Mouse (Mus musculus): ENCODE data around the gene Atp1a3. TPM values are rescaled to one million over a fixed set of nuclear protein-coding genes. Genes with fewer than 3 reads are reported as not detected.

The Atp1a3 gene
- polyA plus RNA-seq, 1 experiment from 2014 or later = 429 TPM

- no peaks in the 10 kb centered on the region for H3K27me3 ChIP-seq (ENCODE audit: control insufficient read depth, insufficient read depth, low read length)
- ATAC-seq (ENCODE audit: low read depth) = peak; percentile 63; the same call in 1 of the 2 replicates
- H3K9me3 ChIP-seq (ENCODE audit: control insufficient read depth, low read length) = no peaks in the 10 kb centered on the region
- no peaks in the 10 kb centered on the region for H3K4me1 ChIP-seq (ENCODE audit: control insufficient read depth, insufficient read depth, low read length)
- no peak overlapping the region for H3K27ac ChIP-seq (ENCODE audit: low read depth, low read length)
- peaks cover 30% of the 10 kb centered on the region for H3K36me3 ChIP-seq (ENCODE audit: control insufficient read depth, insufficient read depth, low read length)
- H3K4me3 ChIP-seq (ENCODE audit: low read depth, low read length) = no peak overlapping the region
- WGBS = 37% methylated on average over 5 of the region's 5 CpGs
- no peak overlapping the region for H3K4me2 ChIP-seq (ENCODE audit: low read depth, low read length)
- H3K9ac ChIP-seq (replicated peaks; ENCODE audit: low read depth, low read length) = no peak overlapping the region
Measured at GRCm38 (mm10) chr7:25030032-25030753, 24.4 kb upstream of the Atp1a3 start.

GRCm38 (mm10) chr7:25026452-25026851 is 20.7 kb upstream of the Atp1a3 start:
- peaks cover 44% of the 10 kb centered on the region for H3K36me3 ChIP-seq (ENCODE audit: control insufficient read depth, insufficient read depth, low read length)

GRCm38 (mm10) chr7:25025855-25026439 is 20.2 kb upstream of the Atp1a3 start:
- no peaks in the 10 kb centered on the region for H3K9me3 ChIP-seq (ENCODE audit: control insufficient read depth, low read length)
- 59% methylated on average over 10 of the region's 10 CpGs for WGBS
- no peaks in the 10 kb centered on the region for H3K27me3 ChIP-seq (ENCODE audit: control insufficient read depth, insufficient read depth, low read length)
- no peak overlapping the region for H3K4me3 ChIP-seq (ENCODE audit: low read depth, low read length)
- peaks cover 49% of the 10 kb centered on the region for H3K36me3 ChIP-seq (ENCODE audit: control insufficient read depth, insufficient read depth, low read length)
- H3K27ac ChIP-seq (ENCODE audit: low read depth, low read length) = no peak overlapping the region
- no peak overlapping the region for H3K4me2 ChIP-seq (ENCODE audit: low read depth, low read length)
- no peaks in the 10 kb centered on the region for H3K4me1 ChIP-seq (ENCODE audit: control insufficient read depth, insufficient read depth, low read length)
- no peak for ATAC-seq (ENCODE audit: low read depth)
- no peak overlapping the region for H3K9ac ChIP-seq (replicated peaks; ENCODE audit: low read depth, low read length)

More at GRCm38 (mm10) chr7:25026452-25026851, 20.7 kb upstream of the Atp1a3 start:
- H3K9ac ChIP-seq (replicated peaks; ENCODE audit: low read depth, low read length) = no peak overlapping the region
- no peak overlapping the region for H3K27ac ChIP-seq (ENCODE audit: low read depth, low read length)
- H3K4me1 ChIP-seq (ENCODE audit: control insufficient read depth, insufficient read depth, low read length) = no peaks in the 10 kb centered on the region
- ATAC-seq (ENCODE audit: low read depth) = no peak
- H3K4me2 ChIP-seq (ENCODE audit: low read depth, low read length) = no peak overlapping the region
- H3K27me3 ChIP-seq (ENCODE audit: control insufficient read depth, insufficient read depth, low read length) = no peaks in the 10 kb centered on the region
- H3K9me3 ChIP-seq (ENCODE audit: control insufficient read depth, low read length) = no peaks in the 10 kb centered on the region
- no peak overlapping the region for H3K4me3 ChIP-seq (ENCODE audit: low read depth, low read length)
- WGBS = 69% methylated on average over 7 of the region's 7 CpGs

GRCm38 (mm10) chr7:25011592-25011991 is 5.8 kb upstream of the Atp1a3 start:
- H3K4me1 ChIP-seq (ENCODE audit: control insufficient read depth, insufficient read depth, low read length) = peaks cover 36% of the 10 kb centered on the region
- H3K4me3 ChIP-seq (ENCODE audit: low read depth, low read length) = no peak overlapping the region
- no peaks in the 10 kb centered on the region for H3K9me3 ChIP-seq (ENCODE audit: control insufficient read depth, low read length)
- H3K36me3 ChIP-seq (ENCODE audit: control insufficient read depth, insufficient read depth, low read length) = peaks cover 25% of the 10 kb centered on the region
- no peak for ATAC-seq (ENCODE audit: low read depth)
- H3K27ac ChIP-seq (ENCODE audit: low read depth, low read length) = no peak overlapping the region
- H3K27me3 ChIP-seq (ENCODE audit: control insufficient read depth, insufficient read depth, low read length) = no peaks in the 10 kb centered on the region
- no peak overlapping the region for H3K4me2 ChIP-seq (ENCODE audit: low read depth, low read length)
- H3K9ac ChIP-seq (replicated peaks; ENCODE audit: low read depth, low read length) = no peak overlapping the region
- 70% methylated on average over 7 of the region's 7 CpGs for WGBS

GRCm38 (mm10) chr7:25010090-25010913 is 4.5 kb upstream of the Atp1a3 start:
- no peaks in the 10 kb centered on the region for H3K27me3 ChIP-seq (ENCODE audit: control insufficient read depth, insufficient read depth, low read length)
- H3K9ac ChIP-seq (replicated peaks; ENCODE audit: low read depth, low read length) = peak overlapping the region; percentile 9
- WGBS = 2% methylated on average over 89 of the region's 97 CpGs

GRCm38 (mm10) chr7:25009099-25009700 is 3.4 kb upstream of the Atp1a3 start:
- H3K9ac ChIP-seq (replicated peaks; ENCODE audit: low read depth, low read length) = peak overlapping the region; percentile 46
- H3K36me3 ChIP-seq (ENCODE audit: control insufficient read depth, insufficient read depth, low read length) = peaks cover 9% of the 10 kb centered on the region
- ATAC-seq (ENCODE audit: low read depth) = no peak
- H3K27me3 ChIP-seq (ENCODE audit: control insufficient read depth, insufficient read depth, low read length) = no peaks in the 10 kb centered on the region
- no peaks in the 10 kb centered on the region for H3K9me3 ChIP-seq (ENCODE audit: control insufficient read depth, low read length)
- peaks cover 42% of the 10 kb centered on the region for H3K4me1 ChIP-seq (ENCODE audit: control insufficient read depth, insufficient read depth, low read length)
- H3K4me3 ChIP-seq (ENCODE audit: low read depth, low read length) = peak overlapping the region; percentile 14; the same call in 1 of the 2 replicates
- peak overlapping the region; percentile 95 for H3K27ac ChIP-seq (ENCODE audit: low read depth, low read length)
- 7% methylated on average over 20 of the region's 20 CpGs for WGBS
- peak overlapping the region; percentile 44 for H3K4me2 ChIP-seq (ENCODE audit: low read depth, low read length)

More at GRCm38 (mm10) chr7:25010090-25010913, 4.5 kb upstream of the Atp1a3 start:
- Histone ChIP-seq H3K4me1 (ENCODE audit: control insufficient read depth, insufficient read depth, low read length) (peaks cover 42% of the 10 kb centered on the region), H3K9me3 (ENCODE audit: control insufficient read depth, low read length) (no peaks in the 10 kb centered on the region), H3K36me3 (ENCODE audit: control insufficient read depth, insufficient read depth, low read length) (peaks cover 17% of the 10 kb centered on the region), H3K4me2 (ENCODE audit: low read depth, low read length) (peak overlapping the region; percentile 47), H3K27ac (ENCODE audit: low read depth, low read length) (peak overlapping the region; percentile 95), H3K4me3 (ENCODE audit: low read depth, low read length) (peak overlapping the region; percentile 12; the same call in 1 of the 2 replicates)
- no peak for ATAC-seq (ENCODE audit: low read depth)

DNA sequence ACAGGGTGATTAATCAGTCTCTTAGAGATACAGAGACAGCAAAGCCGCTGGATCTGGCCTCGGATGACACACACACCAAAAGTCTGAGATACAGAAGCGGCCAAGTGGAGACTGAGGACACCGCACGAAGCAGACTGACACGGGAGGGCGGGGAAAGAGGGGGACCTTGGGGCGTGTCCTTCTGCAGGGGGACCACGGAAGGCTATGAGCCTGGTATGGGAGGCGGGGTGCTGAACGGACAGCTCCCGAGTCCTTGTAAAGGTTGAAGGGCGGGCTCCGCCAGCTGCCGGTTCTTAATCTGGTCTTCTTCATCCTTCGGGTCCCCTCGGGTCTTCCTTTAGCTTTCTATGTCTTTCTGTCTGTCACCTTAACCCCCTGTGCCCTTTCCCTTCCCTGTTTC is 2.9 kb upstream of the Atp1a3 start:
- H3K36me3 ChIP-seq (ENCODE audit: control insufficient read depth, insufficient read depth, low read length) = peaks cover 8% of the 10 kb centered on the region; the same call in 1 of the 2 replicates
- H3K4me1 ChIP-seq (ENCODE audit: control insufficient read depth, insufficient read depth, low read length) = peaks cover 48% of the 10 kb centered on the region
- peak overlapping the region; percentile 46 for H3K9ac ChIP-seq (replicated peaks; ENCODE audit: low read depth, low read length)
- under 1% methylated on average over 17 of the region's 17 CpGs for WGBS
- H3K4me3 ChIP-seq (ENCODE audit: low read depth, low read length) = peak overlapping the region; percentile 14; the same call in 1 of the 2 replicates
- 0 out of 2 replicates have a peak, but pooled peaks have one; percentile 2 for ATAC-seq (ENCODE audit: low read depth)
- no peaks in the 10 kb centered on the region for H3K9me3 ChIP-seq (ENCODE audit: control insufficient read depth, low read length)
- peak overlapping the region; percentile 95 for H3K27ac ChIP-seq (ENCODE audit: low read depth, low read length)
- no peaks in the 10 kb centered on the region for H3K27me3 ChIP-seq (ENCODE audit: control insufficient read depth, insufficient read depth, low read length)
- peak overlapping the region; percentile 44 for H3K4me2 ChIP-seq (ENCODE audit: low read depth, low read length)

- H3K4me1 ChIP-seq (ENCODE audit: control insufficient read depth, insufficient read depth, low read length) = peaks cover 56% of the 10 kb centered on the region
- H3K27me3 ChIP-seq (ENCODE audit: control insufficient read depth, insufficient read depth, low read length) = no peaks in the 10 kb centered on the region
- H3K4me2 ChIP-seq (ENCODE audit: low read depth, low read length) = peak overlapping the region; percentile 44
- H3K9me3 ChIP-seq (ENCODE audit: control insufficient read depth, low read length) = no peaks in the 10 kb centered on the region
- H3K9ac ChIP-seq (replicated peaks; ENCODE audit: low read depth, low read length) = no peak overlapping the region; the same call in 1 of the 2 replicates
- 9% methylated on average over 8 of the region's 8 CpGs for WGBS
- peak overlapping the region; percentile 95 for H3K27ac ChIP-seq (ENCODE audit: low read depth, low read length)
- H3K4me3 ChIP-seq (ENCODE audit: low read depth, low read length) = no peak overlapping the region
- peaks cover 6% of the 10 kb centered on the region; the same call in 1 of the 2 replicates for H3K36me3 ChIP-seq (ENCODE audit: control insufficient read depth, insufficient read depth, low read length)
- ATAC-seq (ENCODE audit: low read depth) = peak; percentile 42
Measured at GRCm38 (mm10) chr7:25007609-25008374, 2.0 kb upstream of the Atp1a3 start.
